Mouse (Mus musculus): Measurements from ENCODE around the gene Dock3.

The Dock3 gene

DNA sequence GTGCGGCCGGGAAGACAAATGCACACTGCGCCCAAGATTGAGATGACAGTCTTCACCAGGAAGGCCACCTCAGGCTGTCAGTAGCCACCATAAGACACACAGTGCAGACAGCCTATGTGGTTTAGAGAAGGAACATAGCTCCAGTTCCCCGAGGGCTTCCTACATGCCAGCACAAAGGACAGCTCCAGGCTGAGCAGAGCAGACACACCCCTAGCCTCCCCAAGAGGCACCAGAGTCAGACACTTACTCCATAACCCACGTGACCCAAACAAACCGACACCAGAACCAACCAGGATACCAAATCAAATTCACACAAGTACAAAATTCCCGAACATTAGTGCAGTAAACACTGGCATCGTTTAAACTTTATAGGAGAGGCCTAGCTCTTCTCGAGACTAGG is 342.4 kb downstream of the Dock3 start:
- in situ Hi-C loops (cut with MboI), result no loop called here

DNA sequence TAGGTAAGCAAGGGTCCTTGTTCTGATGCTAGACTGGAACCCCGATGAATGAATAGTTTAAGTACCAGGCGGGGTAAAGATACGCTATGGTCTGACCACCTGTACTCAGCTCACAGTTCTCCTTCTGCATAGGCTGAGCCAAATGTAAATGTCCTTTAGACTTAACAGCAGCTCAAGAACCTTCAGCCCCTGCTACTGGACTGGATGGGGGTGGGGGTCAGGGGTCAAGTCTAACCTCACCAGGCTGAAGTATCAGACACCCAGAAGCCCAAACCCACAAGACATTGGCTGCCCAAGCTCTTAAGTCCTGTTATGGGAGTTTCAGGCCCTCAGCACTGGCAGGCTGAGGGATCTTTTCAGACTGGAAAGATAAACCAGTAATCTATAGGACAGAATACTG is 343.4 kb downstream of the Dock3 start:
- in situ Hi-C loops (cut with MboI), result no loop called here

DNA sequence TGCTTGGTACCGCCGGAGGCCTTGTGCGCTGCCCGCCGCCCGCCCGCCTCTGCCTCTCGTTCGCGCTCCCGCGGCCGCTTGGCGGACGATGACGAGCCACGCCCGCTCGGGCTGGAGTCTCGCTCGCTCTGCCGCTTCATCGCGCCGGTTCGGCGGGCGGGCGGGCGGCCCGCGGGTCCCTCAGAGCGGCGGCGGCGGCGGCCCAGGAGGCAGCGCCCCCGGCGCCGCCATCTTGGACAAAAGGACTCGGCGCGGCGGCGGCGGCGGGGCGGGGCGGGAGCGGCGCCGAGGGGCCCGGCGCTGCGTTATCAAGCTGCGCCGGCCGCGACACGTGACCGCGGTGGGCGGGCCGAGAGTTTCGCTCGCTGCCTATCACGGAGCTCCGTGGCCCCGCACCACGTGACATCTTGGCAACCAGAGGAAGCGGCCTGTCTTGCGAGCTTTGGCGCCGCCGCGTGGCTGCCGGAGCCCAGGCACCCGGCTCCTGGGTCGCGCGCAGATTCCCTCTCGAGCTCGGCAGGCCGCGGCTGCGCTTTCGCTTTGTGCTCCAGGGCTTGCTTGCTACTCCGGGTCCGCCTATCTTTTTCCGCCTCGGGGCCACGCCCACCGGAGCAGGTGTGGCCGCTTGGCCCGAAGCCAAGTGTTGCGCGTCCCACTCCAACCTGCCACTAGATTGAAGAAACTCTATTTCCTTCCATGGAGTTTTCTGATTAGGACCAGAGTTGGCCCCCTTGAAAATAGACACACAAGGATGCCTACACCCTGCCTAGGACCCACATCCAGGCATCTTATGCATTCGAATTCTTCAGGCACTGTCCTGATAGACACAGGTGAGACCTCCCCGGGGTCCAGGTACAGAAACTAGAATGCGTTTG is 344.6 kb downstream of the Dock3 start, which contains the start of gene Rbm15b:
TSS of gene Rbm15b (minus strand) at position 601 of the 875 bp plus-strand sequence.
- in situ Hi-C loops (cut with MboI), result no loop called here

DNA sequence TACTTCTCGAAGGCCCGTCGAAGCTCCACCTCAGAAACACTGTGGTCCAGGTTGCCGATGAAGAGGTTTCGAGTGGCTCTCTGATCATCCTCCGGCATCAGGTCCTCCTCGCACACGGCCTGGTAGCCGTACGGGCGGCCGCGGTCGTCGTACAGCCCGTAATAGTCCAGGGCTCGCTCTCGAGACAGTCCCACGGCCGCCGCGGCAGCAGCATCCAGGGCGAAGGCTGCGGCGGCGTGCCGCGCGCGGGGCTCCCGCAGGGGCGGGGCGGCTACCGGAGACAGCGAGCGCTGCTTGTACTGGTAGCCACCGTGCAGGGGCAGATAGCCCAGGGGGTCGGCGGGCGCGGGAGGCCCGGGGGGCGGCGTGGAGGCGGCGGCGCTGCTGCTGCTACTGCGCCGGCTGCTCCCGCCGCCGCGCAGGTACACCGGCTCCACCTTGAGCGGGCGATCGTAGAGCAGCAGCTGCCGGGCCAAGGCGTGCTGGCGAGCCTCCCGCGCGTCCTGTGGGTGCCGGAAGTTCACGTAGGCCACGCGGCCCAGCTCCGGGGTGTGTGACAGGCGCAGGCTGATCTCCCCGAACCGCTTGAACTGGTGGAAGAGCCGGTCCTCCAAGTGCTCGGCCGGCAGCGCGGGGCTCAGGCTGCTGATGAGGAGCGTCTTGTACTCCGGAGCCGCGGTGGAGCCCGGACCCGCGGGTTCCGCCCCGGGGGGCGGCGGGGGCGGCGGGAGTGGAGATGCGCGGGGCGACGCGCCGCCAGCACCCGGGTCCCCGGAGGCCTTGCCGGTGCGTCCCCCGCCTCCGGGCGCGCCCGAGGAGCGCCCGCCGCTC is 345.6 kb downstream of the Dock3 start:
- in situ Hi-C loops (cut with MboI), result no loop called here

DNA sequence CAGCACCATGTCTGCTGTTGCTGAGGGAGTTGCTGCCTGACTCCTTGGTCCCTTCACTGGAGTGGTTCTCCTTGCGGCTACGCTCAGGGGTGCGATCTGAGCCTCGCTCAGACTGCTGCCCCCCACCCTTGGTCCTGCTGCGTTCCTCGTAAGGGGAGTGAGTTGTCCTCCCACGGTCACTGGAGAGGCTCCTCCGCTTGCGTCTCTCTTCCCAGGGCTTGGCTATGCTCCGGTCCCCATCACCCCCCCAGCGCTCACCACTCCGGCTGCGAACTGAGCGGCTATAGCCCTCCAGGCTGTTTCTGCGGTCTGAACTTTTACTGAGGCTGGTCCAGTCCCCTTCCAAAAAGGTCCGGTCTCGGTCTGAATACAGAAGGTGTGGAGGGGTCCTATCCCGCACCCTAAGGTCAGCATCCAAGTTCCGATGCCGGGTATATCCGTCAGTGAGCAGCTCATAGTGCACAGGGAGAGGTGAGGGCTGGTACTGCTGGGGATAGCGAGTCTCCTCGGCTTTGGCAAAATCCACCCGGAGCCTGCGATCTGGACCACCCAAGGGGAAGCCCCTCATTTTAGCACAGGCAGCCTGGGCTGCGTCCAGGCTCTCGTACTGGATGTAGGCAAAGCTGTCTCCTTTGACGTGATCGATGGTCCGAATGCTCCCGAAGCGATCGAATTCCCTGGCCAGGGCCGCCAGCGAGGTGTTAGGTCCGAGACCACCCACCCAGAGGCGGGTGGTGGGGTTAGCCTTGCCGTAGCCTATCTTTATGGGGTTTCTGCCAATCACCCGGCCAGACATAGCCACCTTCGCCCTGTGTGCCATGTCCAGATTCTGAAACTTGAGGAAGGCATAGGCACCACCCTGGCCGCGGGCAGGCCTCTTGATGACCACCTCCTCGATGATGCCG is 346.5 kb downstream of the Dock3 start:
- in situ Hi-C loops (cut with MboI), result no loop called here

DNA sequence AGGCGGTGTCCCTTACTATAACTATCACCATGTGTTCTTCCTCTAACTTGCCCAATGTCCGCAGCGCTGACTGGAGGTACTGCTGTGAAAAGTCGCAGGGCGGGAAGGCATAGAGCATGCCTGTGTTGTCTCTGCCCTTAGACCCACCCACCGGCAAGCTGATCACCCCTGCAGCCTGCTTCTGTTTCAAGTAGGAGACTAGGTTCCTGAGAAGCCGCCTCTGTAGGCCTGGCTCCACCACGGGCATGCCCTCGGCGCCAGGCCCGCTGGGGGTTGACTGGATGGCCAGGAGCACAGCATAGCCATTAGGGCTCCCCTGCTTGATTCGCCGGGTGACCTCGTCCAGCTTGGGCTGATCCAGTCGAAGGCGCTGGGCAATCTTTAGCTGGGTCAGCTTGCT is 347.4 kb downstream of the Dock3 start:
- in situ Hi-C loops (cut with MboI), result no loop called here

DNA sequence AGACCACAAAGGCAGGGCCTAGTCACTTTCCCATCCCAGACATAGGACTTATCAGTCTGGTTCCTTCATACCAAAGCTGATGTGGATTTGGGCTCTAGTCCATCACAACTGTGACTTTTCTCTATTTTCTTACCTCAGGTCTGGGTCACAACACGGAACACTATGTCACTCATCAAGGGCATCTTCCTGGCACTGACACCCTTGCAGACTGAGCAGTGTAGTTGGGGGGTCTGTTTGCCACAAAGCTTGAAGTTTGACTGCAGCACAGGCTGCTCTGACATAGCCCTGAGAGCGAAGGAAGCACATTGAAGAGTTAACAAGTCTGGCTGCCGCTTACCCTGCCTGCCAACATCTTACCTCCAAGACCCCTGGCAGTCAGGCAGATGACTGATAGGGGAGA is 348.6 kb downstream of the Dock3 start:
- in situ Hi-C loops (cut with MboI), result no loop called here

DNA sequence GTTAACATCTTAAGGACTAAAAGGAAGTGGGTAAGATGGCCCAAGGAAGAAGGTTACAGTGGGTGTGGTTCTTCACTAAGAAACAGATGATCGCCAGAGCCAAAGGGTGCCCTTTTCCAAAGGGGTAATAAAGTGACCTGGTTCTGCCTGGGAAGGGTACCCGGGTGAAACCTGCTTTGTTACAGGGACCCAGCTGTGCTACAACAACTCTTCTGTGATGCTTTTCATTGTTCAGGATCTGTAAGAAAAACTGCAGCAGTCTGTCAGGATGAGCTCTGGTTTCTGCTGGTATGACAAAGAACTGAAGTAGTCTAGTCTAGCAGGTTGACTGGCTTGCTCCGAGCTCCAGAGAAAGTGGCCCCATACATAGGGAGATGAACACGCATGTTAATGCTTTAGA is 349.5 kb downstream of the Dock3 start:
- in situ Hi-C loops (cut with MboI), result no loop called here

DNA sequence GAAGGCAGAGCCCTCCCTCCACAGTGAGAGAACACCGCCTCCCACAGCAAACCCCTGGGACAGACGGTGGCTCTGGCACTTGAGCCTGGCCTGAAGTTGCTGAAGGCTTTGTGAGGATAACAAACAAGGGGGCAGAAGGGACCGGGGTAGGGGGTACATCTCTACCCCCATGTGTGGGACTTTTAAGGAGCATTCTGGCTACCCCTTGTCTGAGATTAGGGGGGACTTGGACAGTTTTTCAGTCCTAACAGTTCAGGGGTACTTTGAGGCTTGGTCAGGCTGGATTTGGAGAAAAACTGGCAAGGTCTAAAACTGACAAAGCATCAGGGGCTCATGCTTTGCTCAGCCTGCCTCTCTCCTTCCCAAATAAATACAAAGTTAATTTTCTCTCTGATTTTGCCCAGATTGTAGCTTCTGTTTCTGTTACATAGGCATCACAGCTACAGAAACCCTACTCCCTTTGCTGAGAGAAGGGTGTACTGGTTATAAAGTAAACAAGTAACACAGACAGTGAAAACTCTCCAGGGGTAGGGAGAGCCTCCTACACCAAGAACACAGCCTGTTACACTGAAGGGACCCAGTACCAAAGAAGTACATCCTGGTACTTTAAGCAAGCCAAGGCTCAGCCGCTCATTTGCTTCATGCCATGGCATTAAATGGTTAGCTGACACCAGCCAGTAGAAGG is 350.5 kb downstream of the Dock3 start:
- in situ Hi-C loops (cut with MboI), result no loop called here

DNA sequence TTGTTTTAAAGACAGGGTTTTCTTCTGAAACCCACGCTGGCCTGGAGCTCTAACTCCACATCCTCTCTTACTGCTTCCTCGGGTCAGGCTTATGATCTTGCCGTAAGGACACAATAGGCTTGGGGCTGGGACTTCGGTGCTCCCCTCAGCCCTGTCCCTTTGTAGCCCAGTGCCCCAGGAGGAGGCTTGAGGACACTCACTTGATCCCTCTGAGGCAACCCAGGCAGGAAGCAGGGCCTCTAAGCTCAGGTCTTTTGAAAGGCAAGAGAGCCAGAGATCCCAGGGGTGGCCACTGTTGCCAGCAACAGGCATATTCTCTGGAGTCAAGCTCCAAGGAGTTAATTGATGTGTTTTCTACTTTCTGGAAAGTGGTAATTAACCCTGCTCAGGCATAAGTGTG is 352.2 kb downstream of the Dock3 start:
- in situ Hi-C loops (cut with MboI), result no loop called here

DNA sequence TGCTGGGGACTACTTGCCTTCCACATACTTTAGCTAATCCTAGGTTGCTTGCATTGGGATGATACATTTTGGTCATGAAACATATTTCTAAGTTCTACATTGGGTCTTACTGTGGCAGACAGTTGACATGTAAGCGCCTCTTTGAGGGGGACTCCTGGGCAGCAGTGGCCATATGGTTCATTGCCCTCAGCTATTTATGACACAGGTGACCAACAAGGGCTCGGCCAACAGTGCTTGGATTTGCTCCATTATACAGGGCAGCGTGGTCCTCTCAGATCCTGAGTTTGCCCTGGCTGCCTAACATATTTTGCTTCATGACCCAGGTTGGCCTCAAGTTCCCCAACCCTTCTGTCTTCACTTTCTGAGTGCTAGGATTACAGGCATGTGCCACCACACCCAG is 355.0 kb downstream of the Dock3 start:
- in situ Hi-C loops (cut with MboI), result no loop called here

DNA sequence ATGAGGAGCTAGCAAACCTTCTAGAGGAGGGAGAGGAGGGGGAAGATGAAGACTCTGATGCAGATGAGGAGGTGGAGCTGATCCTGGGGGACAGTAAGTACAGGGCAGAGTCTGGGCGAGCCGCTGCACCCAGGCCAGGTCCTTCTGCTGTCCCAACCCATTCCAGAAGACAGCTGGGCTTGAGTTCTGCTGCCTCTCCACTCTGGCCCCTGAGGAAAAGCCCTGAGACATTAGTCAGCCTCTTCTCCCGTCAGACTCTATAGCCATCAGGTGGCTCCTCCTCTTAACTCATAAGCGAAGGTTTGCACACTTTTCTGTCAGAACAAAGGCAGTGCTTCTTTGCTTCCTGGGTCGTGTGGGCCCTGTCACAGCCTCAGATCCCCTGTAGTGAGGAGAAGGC is 357.5 kb downstream of the Dock3 start:
- in situ Hi-C loops (cut with MboI), result no loop called here

DNA sequence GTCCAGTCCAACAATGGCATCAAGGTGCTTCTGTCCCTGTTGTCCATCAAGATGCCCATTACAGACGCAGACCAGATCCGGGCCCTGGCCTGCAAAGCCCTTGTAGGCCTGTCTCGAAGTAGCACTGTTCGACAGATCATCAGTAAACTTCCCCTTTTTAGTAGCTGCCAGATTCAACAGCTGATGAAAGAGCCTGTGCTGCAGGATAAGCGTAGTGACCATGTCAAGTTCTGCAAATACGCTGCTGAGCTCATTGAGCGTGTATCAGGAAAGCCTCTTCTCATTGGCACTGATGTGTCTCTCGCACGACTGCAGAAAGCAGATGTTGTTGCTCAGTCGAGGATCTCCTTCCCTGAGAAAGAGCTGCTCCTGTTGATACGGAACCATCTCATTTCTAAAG is 373.7 kb downstream of the Dock3 start:
- in situ Hi-C loops (cut with MboI), result no loop called here

DNA sequence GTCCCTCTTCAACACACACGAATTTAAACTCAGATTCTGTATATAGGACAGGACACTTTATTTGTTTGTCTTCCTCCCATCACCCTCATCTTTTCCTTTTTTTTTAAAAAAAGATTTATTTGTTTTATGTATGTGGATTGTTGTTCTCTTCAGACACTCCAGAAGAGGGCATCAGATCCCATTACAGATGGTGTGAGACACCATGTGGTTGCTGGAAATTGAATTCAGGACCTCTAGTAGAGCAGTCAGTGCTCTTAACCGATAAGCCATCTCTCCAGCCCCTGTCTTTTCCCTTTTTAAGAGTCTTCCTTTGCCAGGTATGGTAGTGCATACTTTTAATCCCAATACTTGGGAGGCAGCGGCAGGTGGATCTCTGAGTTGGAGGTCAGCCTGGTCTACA is 375.0 kb downstream of the Dock3 start:
- in situ Hi-C loops (cut with MboI), result no loop called here

All from mature B cell (primary cell).